Mouse (Mus musculus): ENCODE results near the gene Olfr157. TPM values are rescaled to one million over a fixed set of nuclear protein-coding genes. Genes with fewer than 3 reads are reported as not detected.
"Not testable (repeated sequence)": the region's sequence is repeated elsewhere in the genome, so short reads cannot be mapped to it uniquely, and the experiment has no call there.

Olfr157 gene
- total RNA-seq, 1 experiment from 2014 or later: not detected

DNA sequence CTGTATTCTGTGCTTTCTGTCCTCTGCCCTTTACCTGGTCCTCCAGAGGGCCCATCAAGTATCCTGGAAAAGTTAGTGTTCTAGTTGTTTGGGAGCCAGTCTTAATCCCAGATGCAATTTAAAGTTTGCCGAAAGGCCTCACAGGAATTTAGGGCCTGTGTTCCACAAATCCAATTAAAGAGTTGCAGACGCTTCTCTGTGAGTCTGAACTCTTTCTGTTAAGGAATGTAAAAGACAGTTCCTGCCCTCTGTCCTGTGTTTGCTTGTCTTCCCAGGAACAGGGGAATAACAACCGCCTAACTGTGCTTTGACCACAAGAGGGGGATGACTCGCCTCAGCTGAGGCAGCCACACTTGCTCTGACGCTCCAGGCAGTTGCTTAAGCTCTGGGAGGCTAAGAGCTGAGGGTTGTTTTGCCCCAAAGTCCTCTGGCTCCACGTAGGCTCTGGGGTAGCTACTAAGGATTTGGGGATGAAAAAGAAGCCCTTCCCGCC is 16.1 kb downstream of the Olfr157 start, which contains the start of gene Olfr156:
TSS of gene Olfr156 (minus strand) at position 51 of the 493 bp plus-strand sequence.
- ATAC-seq (ENCODE audit: extremely low read depth, insufficient number of reproducible peaks, low FRiP score, poor library complexity, severe bottlenecking): no peak

DNA sequence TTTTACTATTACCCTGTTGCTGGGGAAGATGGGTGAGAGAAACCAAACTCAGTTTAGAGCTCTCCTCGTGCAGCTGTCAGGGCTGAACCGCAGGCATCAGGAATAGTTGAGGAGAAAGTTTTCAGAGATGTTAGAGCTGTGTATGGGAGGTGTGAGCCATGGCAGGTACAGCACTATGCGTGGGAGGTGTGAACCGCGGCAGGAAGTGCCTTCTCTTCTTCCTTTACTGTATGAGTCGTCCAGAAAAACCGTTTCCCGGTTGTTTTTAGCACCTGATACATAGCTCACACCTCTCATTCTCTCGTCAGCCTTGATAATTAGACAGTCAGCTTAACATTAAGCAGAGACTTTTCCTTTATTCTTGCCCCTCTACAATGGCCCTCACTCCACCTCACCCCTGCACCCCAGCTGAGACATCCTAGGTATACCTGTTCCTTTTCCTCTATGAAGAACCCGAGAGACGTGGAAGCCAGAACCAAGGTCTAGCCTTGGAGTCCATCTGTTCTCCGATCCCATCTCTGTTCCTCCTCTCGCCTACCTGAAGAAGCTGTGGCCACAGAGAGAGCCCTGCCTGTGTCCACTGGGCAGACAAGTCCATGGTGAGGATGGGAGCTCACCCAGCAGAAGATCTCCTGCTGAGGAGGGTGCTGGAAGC is 17.0 kb downstream of the Olfr157 start:
- no peak for ATAC-seq (ENCODE audit: extremely low read depth, insufficient number of reproducible peaks, low FRiP score, poor library complexity, severe bottlenecking)

DNA sequence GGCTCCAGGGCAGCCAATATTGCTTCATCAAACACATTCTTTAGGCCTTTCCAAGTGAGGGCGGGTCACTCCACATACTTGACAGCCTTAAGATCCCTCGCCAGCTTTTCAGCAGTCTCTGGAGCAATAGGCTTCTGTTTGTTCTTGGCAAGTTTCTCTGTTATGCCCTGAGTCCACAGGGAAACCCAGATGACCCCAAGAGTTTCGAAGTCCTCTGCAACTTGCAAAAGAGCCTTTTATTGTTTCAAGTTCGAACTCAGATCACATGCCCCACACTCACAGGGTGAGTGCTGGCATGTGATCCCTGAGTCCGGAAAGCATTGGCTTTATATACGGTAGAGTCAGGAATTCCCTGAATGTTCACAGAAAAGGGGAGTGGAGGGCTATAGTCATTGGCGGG is 41.1 kb downstream of the Olfr157 start:
- no peak for ATAC-seq (ENCODE audit: extremely low read depth, insufficient number of reproducible peaks, low FRiP score, poor library complexity, severe bottlenecking)

DNA sequence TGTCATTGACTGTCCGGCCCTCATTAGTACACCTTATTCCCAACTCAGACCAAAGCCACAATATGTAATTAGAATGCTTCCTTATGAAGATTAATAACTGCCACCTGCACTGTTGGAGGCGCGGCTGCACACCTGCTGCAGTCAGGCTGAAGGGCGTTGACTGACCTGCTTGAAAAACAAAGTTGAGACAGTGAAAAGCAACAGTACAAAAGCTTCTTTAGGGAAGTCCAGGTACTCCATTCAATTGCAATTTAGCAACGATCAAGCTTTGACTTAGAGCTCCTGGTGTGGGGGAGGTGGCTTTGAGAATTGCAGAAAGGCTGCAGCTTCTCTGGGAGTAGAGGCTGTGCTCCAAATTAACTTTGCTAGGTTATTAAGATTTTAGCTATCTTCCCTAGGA is 44.2 kb downstream of the Olfr157 start:
- not testable (repeated sequence) for ATAC-seq (ENCODE audit: extremely low read depth, insufficient number of reproducible peaks, low FRiP score, poor library complexity, severe bottlenecking)

DNA sequence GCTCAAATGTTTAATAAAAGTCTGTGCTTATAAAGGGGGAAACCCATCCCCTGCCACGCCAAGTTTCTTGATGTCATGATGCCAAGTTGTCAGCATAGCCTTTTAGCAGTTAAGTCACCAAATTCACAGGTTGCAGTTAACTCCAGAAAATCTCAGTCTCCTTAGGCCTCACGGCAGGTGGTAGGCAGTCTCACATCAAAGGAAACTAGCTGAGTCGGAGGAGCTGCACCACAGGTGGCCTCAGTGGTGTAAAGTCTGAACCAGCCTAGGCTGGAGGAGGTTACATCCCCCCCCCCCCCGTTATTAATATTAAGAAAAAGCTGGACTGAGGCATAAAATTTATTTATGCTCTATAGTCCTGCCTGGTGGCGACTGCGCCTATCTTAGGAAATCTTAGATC is 44.7 kb downstream of the Olfr157 start:
- ATAC-seq (ENCODE audit: extremely low read depth, insufficient number of reproducible peaks, low FRiP score, poor library complexity, severe bottlenecking): no peak

Other genes with a start within 250 kb of the Olfr157 start
- gene Npr2, start 208.3 kb downstream of the Olfr157 start, total RNA-seq (2017): 0.35 and 0.37 TPM in 2 replicates
- gene Spag8, start 186.6 kb downstream of the Olfr157 start, total RNA-seq (2017): 0.23 and 0.86 TPM in 2 replicates
- gene Hint2, start 183.7 kb downstream of the Olfr157 start, total RNA-seq (2017): 5.1 and 21.5 TPM in 2 replicates
- 0.47 and 0.49 TPM in 2 replicates for gene Tmem8b, start 171.2 kb downstream of the Olfr157 start, total RNA-seq (2017)
- 0.61 and 0.93 TPM in 2 replicates for gene Fam221b, start 171.1 kb downstream of the Olfr157 start, total RNA-seq (2017)
- gene Olfr70, start 139.4 kb downstream of the Olfr157 start, total RNA-seq (2017): not detected in 2 replicates
- not detected in 2 replicates for gene Olfr71, start 129.9 kb downstream of the Olfr157 start, total RNA-seq (2017)
- not detected in 2 replicates for gene Hrct1, start 113.0 kb downstream of the Olfr157 start, total RNA-seq (2017)
- gene Spaar, start 110.2 kb downstream of the Olfr157 start, total RNA-seq (2017): not detected in 2 replicates
- gene Olfr159, start 69.2 kb downstream of the Olfr157 start, total RNA-seq (2017): not detected in 2 replicates
- not detected in 2 replicates for gene Olfr156, start 16.3 kb downstream of the Olfr157 start, total RNA-seq (2017)
- not detected in 2 replicates for gene Olfr155, start 11.4 kb upstream of the Olfr157 start, total RNA-seq (2017)
- 0.86 and 2.9 TPM in 2 replicates for gene Reck, start 35.3 kb upstream of the Olfr157 start, total RNA-seq (2017)
- gene Glipr2, start 117.2 kb upstream of the Olfr157 start, total RNA-seq (2017): 257 and 262 TPM in 2 replicates
- gene Ccin, start 143.3 kb upstream of the Olfr157 start, total RNA-seq (2017): 1.6 and 3.6 TPM in 2 replicates
- gene Clta, start 164.3 kb upstream of the Olfr157 start, total RNA-seq (2017): 339 TPM in 2 replicates
- gene Gne, start 244.0 kb upstream of the Olfr157 start, total RNA-seq (2017): 22.9 and 23.8 TPM in 2 replicates